Mouse (Mus musculus): Measurements from ENCODE around the gene Tph2. TPM values are rescaled to one million over a fixed set of nuclear protein-coding genes. Genes with fewer than 3 reads are reported as not detected.

Gene Tph2
- polyA plus RNA-seq (2015; fragmentation: Nextera tagmentation; extraction: Ambion mirVana) = not detected in 2 replicates

DNA sequence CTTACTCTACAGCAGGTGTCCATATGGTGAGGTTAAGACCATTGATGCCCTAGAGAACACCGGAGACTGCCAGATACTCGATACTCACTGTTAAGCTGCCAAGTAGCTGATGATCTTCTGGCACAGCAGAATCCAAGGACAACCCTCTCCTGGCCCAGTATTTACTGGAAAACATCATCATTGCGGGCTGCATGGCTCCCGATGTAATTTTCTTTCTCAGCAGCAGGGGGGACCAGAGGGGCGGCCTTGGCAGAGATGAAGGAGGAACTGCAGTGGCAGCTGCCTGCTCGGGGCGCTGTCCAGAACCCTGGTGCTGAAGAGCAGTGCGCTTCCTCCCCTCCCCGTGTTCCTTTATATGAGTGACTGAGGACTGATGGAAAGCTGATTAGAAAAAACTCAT lies at the start of gene Tph2:
Gene Tph2, minus strand, starts transcription at position 326 of the 400 bp plus-strand sequence.
- Histone ChIP-seq H3K4me2 (ENCODE audit: low read depth, low read length) (no peak within 1 kb of the TSS), H3K36me3 (replicated peaks; ENCODE audit: insufficient read depth, low read length) (no peaks in the 10 kb centered on the region), H3K4me1 (ENCODE audit: insufficient read depth) (no peaks in the 10 kb centered on the region), H3K9ac (replicated peaks) (no peak within 1 kb of the TSS), H3K4me3 (ENCODE audit: low read depth, low read length) (no peak within 1 kb of the TSS), H3K9me3 (ENCODE audit: low read length) (no peaks in the 10 kb centered on the region), H3K27ac (ENCODE audit: low read depth) (no peak within 1 kb of the TSS), H3K27me3 (ENCODE audit: insufficient read depth, low read length) (no peaks in the 10 kb centered on the region)
- DNase-seq (peak; percentile 83), ATAC-seq (peak; percentile 67)
- 6% methylated on average over 9 of the region's 9 CpGs for WGBS (ENCODE audit: insufficient replicate concordance)
- TF ChIP-seq CTCF (IDR thresholded peaks at IDR 0.05; ENCODE audit: low read depth) (peak; percentile 77), EP300 (IDR thresholded peaks at IDR 0.05; ENCODE audit: low read depth) (no peak)

DNA sequence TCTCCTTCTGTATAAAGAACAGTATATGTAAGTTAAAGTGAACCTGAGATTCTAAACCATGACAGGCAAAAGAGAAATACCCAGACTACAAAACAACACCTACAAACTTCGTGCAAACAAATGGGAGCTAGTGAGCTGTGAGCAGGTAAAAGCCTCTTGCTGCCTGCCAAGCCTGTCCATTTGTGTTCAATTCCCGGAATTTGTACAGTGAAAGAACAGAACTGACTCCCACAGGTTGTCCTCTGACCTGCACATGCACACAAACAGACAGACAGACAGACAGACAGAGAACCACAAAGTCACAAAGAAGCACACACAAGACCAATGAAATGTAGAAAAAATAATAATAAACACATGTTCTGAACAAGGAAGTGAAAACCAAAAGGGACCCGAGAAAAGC lies 49.0 kb upstream of the Tph2 start:
- Histone ChIP-seq H3K36me3 (replicated peaks; ENCODE audit: insufficient read depth, low read length) (peaks cover 46% of the 10 kb centered on the region), H3K27me3 (ENCODE audit: insufficient read depth, low read length) (no peaks in the 10 kb centered on the region), H3K4me1 (ENCODE audit: insufficient read depth) (peaks cover 6% of the 10 kb centered on the region), H3K4me2 (ENCODE audit: low read depth, low read length) (no peak overlapping the region), H3K9me3 (ENCODE audit: low read length) (no peaks in the 10 kb centered on the region), H3K27ac (ENCODE audit: low read depth) (peak overlapping the region; percentile 41; the same call in 1 of the 2 replicates), H3K9ac (replicated peaks) (no peak overlapping the region), H3K4me3 (ENCODE audit: low read depth, low read length) (no peak overlapping the region)
- TF ChIP-seq EP300 (IDR thresholded peaks at IDR 0.05; ENCODE audit: low read depth) = no peak
- TF ChIP-seq CTCF (IDR thresholded peaks at IDR 0.05; ENCODE audit: low read depth) = no peak
- ATAC-seq (peak; percentile 72), DNase-seq (no peak)
- WGBS (ENCODE audit: insufficient replicate concordance) = 59% methylated on average over 3 of the region's 3 CpGs

DNA sequence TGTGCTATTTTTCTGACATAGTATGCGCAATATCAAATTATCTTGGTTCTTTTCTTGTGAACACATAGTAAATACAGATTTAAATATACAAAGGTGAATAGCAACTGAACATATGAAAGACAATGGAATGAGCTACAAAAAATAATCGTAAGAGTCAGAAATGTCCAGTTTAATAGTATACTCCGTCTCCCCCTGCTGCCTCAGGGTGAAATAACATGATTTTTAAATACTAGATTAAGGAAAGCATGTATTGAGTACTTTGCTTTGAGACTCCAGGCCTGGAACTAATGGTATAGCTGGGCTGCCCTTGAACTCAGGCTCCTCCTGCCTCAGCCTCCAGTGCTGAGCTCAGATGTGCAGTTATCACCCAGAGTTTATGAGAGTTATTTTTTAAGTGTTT lies 47.7 kb upstream of the Tph2 start:
- no peak for ATAC-seq
- H3K4me1 ChIP-seq (ENCODE audit: insufficient read depth) = peaks cover 6% of the 10 kb centered on the region
- TF ChIP-seq CTCF (IDR thresholded peaks at IDR 0.05; ENCODE audit: low read depth) (no peak), EP300 (IDR thresholded peaks at IDR 0.05; ENCODE audit: low read depth) (no peak)
- H3K27ac ChIP-seq (ENCODE audit: low read depth) = no peak overlapping the region
- H3K27me3 ChIP-seq (ENCODE audit: insufficient read depth, low read length) = no peaks in the 10 kb centered on the region
- no peak overlapping the region for H3K4me3 ChIP-seq (ENCODE audit: low read depth, low read length)
- H3K36me3 ChIP-seq (replicated peaks; ENCODE audit: insufficient read depth, low read length) = peaks cover 43% of the 10 kb centered on the region
- H3K9ac ChIP-seq (replicated peaks) = no peak overlapping the region
- no peak for DNase-seq
- no peak overlapping the region for H3K4me2 ChIP-seq (ENCODE audit: low read depth, low read length)
- H3K9me3 ChIP-seq (ENCODE audit: low read length) = no peaks in the 10 kb centered on the region
- WGBS (ENCODE audit: insufficient replicate concordance) = 87% methylated on average over 3 of the region's 3 CpGs

DNA sequence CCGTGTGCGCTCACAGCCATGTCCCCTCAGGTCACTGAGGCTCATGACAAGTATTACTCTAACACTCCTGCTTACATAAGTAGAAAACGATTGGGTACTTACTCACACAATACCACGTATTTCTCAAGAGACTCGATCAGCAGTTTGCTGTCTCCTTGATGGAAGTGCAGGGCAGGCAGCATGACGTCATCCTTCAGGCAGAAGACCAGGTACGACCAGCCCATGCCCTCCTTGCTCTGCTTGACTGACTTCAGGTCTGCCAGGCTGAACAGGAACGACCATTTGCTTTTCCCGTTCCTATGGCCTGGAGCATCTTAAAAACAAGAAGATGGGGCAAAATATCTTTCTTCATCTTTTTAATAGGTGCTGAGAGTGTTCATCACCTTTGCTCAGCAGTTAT lies 44.2 kb upstream of the Tph2 start:
- H3K27ac ChIP-seq (ENCODE audit: low read depth) = no peak overlapping the region
- H3K9me3 ChIP-seq (ENCODE audit: low read length) = no peaks in the 10 kb centered on the region
- H3K4me1 ChIP-seq (ENCODE audit: insufficient read depth) = no peaks in the 10 kb centered on the region
- no peak overlapping the region for H3K4me3 ChIP-seq (ENCODE audit: low read depth, low read length)
- 77% methylated on average over 9 of the region's 9 CpGs for WGBS (ENCODE audit: insufficient replicate concordance)
- no peak overlapping the region for H3K4me2 ChIP-seq (ENCODE audit: low read depth, low read length)
- no peak overlapping the region for H3K9ac ChIP-seq (replicated peaks)
- TF ChIP-seq CTCF (IDR thresholded peaks at IDR 0.05; ENCODE audit: low read depth) (no peak), EP300 (IDR thresholded peaks at IDR 0.05; ENCODE audit: low read depth) (no peak)
- no peaks in the 10 kb centered on the region for H3K27me3 ChIP-seq (ENCODE audit: insufficient read depth, low read length)
- ATAC-seq = no peak
- DNase-seq = no peak
- H3K36me3 ChIP-seq (replicated peaks; ENCODE audit: insufficient read depth, low read length) = peaks cover 42% of the 10 kb centered on the region

DNA sequence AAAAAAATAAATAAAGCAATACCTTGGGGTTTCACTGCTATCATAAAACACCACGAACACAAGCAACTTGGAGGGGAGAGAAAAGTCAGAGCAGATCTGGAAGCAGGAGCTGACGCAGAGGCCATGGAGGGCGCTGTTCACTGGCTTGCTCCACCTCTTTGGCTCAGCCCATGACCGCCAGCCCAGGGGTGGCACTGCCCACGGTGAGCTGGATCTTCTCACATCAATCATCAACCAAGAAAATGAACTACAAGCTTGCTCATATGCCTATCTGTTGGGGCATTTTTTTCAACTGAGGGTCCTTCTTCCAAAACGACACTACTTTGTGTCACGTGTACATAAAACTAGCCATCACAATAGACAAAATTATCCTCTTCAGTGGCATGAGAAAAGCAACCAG lies 41.8 kb upstream of the Tph2 start:
- 88% methylated on average over 7 of the region's 7 CpGs for WGBS (ENCODE audit: insufficient replicate concordance)
- DNase-seq = no peak
- no peak for TF ChIP-seq CTCF (IDR thresholded peaks at IDR 0.05; ENCODE audit: low read depth)
- no peak for TF ChIP-seq EP300 (IDR thresholded peaks at IDR 0.05; ENCODE audit: low read depth)

DNA sequence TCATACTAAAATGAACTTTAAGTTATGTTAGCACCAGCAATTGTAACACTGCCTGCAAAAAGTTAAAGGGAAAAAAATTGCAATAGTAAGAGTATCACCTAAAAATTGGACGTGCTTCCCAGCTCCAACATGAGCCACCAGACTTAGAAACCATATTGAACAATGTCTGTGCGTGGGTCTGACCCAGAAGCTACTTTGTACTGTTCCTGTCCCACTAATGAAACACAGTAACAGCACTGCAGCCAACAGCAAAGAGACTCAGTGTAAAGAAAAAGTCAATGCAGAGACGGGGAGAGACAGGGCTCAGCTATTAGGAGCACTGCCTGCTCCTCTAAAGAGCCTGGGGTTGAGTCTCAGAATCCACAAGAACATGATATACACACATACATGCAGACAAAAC lies 39.0 kb upstream of the Tph2 start:
- 77% methylated on average over 3 of the region's 3 CpGs for WGBS (ENCODE audit: insufficient replicate concordance)
- Histone ChIP-seq H3K4me2 (ENCODE audit: low read depth, low read length) (no peak overlapping the region), H3K9ac (replicated peaks) (no peak overlapping the region), H3K4me3 (ENCODE audit: low read depth, low read length) (no peak overlapping the region), H3K27me3 (ENCODE audit: insufficient read depth, low read length) (no peaks in the 10 kb centered on the region), H3K36me3 (replicated peaks; ENCODE audit: insufficient read depth, low read length) (peaks cover 38% of the 10 kb centered on the region), H3K27ac (ENCODE audit: low read depth) (no peak overlapping the region), H3K4me1 (ENCODE audit: insufficient read depth) (no peaks in the 10 kb centered on the region), H3K9me3 (ENCODE audit: low read length) (no peaks in the 10 kb centered on the region)
- ATAC-seq = no peak
- no peak for DNase-seq
- no peak for TF ChIP-seq EP300 (IDR thresholded peaks at IDR 0.05; ENCODE audit: low read depth)
- TF ChIP-seq CTCF (IDR thresholded peaks at IDR 0.05; ENCODE audit: low read depth) = no peak

More for the DNA sequence above, 41.8 kb upstream of the Tph2 start:
- H3K27me3 ChIP-seq (ENCODE audit: insufficient read depth, low read length) = no peaks in the 10 kb centered on the region
- H3K27ac ChIP-seq (ENCODE audit: low read depth) = no peak overlapping the region
- no peak for ATAC-seq
- peaks cover 32% of the 10 kb centered on the region for H3K36me3 ChIP-seq (replicated peaks; ENCODE audit: insufficient read depth, low read length)
- H3K4me1 ChIP-seq (ENCODE audit: insufficient read depth) = no peaks in the 10 kb centered on the region
- no peak overlapping the region for H3K4me3 ChIP-seq (ENCODE audit: low read depth, low read length)
- H3K9ac ChIP-seq (replicated peaks) = no peak overlapping the region
- no peaks in the 10 kb centered on the region for H3K9me3 ChIP-seq (ENCODE audit: low read length)
- no peak overlapping the region for H3K4me2 ChIP-seq (ENCODE audit: low read depth, low read length)

Data from liver, postnatal 0 days (tissue).